Mouse (Mus musculus): ENCODE results near the gene Kcnab3.
"Not testable (repeated sequence)": the region's sequence is repeated elsewhere in the genome, so short reads cannot be mapped to it uniquely, and the experiment has no call there.

Kcnab3 gene

DNA sequence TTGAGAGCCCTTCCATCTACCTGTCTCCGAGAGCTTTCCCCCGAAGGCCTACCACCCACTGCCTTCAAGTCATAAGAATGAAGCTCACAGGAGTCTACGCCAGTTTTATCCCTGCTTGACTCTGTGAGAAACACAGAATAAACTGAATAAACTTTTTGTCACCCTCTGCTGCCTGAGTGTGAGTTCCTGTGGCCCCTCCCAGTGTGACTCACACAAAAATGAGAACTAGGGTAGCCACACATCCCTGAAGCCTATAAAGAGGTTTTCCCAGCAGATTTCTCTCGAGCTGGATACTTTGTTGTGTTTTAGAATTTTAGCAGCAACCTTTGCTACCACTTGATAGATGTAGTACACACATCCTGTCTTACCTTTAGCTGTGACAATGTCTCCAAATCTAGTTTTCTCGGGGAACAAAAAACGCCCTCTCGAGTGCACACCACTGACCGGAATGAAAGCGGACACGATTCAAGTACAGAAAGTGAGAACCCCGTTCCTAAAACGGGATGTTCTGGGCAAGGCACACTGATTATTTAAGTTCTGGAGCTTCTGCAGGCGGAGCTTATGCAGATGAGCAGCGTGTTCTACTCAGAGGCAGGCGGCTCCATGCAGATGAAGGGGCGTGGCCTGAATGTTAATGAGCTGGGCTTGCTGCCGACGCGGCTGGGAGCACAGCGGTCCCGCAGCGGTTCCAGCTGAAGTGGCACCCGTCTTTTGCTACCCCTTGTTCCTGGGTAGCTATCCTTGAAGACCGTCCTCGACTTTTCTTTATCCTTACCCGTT is at the start of gene Kcnab3:
Kcnab3 (plus strand) TSS at position 631 of the 780 bp plus-strand sequence.
- DNase-seq (ENCODE audit: extremely low spot score, low spot score), result peak; percentile 76

DNA sequence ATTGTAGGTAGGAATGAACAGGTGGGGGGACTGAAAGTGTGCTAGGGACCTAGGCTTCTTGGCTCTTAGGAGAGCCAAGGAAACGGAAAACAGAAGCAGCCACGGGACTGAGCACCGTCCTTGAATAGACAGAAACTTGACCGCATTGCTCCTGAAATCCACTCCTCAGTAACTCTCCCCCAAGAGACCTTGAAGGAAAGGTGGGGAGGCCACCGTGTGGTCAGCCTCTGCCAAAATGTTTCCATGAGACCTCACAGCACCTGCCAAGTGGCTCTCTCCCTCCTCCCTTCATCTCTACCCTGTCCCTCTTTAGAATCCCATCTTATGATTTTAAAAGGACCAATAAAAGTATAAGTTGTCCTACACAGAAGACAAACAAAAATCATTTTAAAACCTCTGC is 48.8 kb upstream of the Kcnab3 start:
- DNase-seq (ENCODE audit: extremely low spot score, low spot score), result no peak

DNA sequence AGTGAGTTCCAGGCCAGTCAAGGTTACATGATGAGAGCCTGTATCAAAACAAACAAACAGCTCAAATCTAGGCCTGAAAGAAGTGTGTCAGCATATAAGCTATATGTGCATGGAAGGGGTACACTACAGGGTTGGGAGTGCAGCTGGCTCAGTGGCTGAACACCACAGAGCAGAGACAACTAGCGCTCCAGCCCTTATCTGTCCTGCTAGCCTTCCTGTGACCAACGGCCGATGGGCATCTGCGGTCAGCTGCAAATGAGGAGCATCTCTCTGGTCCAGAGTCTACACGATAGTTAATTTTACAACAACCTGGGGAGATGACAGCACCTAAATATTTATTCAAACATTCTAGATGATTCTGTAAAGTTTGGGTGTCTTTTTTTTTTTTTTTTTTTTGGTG is 34.9 kb upstream of the Kcnab3 start:
- DNase-seq (ENCODE audit: extremely low spot score, low spot score), result no peak

DNA sequence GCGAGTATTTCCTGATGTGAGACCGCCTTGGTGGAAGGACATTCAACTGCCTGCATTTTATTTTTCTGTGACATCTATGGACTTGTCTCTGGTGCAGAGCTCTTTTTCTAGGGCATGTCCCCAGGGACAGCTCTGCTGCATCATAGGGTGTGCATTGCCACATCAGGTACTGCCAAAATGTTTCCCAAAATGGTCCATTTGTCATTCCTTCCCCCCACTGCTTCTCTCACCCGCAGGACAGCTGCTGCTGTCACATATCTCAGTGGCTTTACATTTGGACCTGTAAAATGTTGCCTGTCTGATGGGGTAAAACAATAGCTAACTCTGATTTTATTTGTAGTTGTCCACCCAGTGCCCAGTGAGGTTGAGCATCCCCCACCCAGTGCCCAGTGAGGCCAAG is 30.8 kb upstream of the Kcnab3 start:
- DNase-seq (ENCODE audit: extremely low spot score, low spot score), result no peak

DNA sequence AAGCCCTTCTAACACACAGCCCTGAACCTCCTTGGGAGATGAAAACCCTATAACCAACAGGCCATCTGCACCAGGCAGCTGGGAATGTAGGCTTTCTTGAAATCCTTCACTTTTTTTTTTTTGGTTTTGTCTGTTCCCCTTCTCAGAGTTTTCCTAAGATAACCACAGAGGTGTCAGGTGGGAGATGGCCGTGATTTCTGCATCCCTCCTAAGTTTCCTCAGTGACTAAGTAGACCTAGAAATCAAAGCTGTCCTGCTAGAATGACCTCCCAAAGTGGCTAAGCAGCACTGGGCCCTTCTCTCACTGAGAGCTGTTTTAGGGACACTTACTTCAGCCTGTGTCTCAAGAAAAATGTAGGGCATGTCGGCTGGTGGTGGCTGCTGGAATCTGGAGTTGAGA is 28.3 kb upstream of the Kcnab3 start:
- DNase-seq (ENCODE audit: extremely low spot score, low spot score), result no peak

DNA sequence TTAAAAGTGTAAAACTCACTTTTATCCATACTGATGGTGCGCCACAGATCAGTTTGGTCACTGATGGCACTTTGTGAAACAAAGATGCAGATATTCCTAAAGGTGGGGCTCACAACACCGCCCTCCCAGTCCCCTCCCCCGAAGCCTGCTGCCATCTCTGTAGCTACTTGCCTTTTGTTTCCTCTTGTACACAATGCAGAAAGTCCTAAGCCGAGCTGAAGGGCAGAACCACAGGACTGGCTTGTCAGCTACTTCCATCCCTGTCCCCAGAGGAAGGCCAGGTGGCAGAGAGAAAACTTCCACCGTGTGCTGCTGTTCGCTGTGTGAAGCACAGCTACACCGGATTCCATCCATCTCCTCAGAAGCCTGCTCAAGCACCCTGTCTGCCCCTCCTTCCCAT is 27.8 kb upstream of the Kcnab3 start:
- no peak for DNase-seq (ENCODE audit: extremely low spot score, low spot score)

DNA sequence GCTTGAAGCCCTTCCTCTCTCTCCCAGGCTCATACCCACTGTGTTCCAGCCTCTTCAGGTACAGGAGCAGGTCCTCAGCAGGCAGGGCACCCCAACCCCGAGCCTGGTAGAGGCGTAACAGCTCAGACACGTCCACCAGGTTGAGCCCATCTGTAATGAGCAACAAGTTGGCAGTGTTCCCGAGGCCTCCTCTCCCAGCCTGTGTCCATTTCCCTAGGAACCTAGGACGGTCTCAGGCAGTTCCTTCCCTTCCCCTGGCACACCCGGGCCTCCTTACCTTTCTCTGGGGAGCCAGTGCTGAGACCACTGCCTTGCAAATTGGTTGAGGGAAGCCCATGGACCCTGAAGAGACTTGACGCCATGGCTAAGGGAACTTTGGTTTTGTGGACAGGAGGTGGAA is 23.2 kb upstream of the Kcnab3 start:
- DNase-seq (ENCODE audit: extremely low spot score, low spot score), result no peak

DNA sequence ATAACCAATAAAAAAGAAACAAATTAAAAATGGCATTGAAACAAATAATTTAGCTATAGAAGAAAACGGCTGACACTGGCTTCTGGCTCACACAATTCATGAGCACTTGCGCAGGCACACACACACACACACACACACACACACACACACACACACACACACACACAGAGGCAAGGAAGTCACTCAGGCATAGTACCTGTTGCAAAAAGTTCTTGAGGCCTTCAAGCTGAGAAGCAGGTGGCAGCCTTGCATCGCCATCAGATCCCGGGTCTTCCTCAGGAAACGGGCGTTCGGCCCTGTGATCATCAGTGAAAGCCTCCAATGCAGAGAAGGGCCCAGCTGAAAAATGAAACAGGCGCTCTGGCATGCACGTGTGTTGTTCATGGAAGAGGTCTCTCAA is 20.8 kb upstream of the Kcnab3 start:
- DNase-seq (ENCODE audit: extremely low spot score, low spot score), result no peak

DNA sequence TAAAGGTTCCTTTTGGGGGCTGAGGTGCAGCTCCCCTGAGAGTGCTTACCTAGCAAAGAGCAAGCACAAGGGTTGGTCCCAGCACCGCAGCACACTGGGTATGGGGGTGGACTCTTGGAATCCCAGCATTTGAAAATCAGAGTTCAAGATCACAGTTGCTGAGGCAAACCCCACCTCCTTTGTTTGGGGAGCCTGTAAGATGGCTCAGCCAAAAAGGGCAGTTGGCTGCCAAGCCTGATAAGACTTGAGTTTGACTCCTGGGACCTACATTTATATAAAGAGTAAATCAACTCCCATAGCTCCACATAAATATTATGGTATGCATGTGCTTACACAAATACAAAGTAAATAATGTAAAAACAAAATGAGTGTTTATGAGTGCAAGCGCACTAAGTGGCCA is 20.0 kb upstream of the Kcnab3 start:
- no peak for DNase-seq (ENCODE audit: extremely low spot score, low spot score)

DNA sequence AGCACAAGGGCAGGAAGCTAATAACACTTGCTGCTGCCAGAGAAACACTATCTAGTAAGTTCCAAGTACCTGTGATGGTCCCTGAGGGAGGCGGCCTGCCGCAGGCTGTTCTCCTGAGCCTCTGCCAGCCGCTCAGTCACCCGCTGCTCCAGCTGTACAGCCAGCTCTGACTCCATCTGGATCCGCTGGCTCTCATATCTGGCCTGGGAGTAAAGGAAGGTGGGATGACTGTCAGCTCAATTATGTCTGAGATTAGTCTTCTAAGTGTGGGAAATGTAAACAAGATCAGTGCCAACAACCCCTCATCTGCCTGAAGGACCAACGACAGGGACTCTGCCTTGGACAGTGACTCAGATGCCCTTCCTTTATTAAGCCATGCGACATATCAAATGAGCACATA is 14.8 kb upstream of the Kcnab3 start:
- no peak for DNase-seq (ENCODE audit: extremely low spot score, low spot score)

DNA sequence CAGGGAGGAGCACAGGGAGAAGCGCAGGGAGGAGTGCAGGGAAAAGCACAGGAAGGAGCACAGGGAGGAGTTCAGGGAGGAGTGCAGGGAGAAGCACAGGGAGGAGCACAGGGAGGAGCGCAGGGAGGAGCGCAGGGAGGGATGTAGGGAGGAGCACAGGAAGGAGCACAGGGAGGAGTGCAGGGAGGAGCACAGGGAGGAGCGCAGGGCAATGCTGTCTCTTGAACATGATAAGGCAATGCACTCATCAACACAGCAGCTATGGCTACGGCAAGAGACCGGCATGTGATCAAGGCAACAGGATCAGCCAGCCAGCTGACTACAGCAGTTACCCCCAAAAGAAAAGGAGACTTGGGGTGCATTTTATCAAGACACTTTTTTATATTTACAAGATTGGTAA is 9.7 kb upstream of the Kcnab3 start:
- no peak for DNase-seq (ENCODE audit: extremely low spot score, low spot score)

DNA sequence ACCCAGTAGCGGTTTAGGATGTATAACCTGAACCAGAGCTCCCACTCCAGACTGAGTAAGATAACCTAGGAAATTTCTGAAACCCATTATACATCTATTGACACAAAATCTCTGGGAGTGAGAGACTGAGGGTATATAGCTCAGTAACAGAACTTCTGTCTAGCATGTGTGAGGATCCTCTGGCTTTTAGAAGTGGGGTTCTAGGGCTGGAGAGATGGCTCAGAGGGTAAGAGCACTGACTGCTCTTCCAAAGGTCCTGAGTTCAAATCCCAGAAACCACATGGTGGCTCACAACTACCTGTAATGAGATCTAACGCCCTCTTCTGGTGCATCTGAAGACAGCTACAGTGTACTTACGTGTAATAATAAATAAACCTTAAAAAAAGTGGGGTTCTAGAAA is 8.1 kb upstream of the Kcnab3 start:
- DNase-seq (ENCODE audit: extremely low spot score, low spot score), result not testable (repeated sequence)

DNA sequence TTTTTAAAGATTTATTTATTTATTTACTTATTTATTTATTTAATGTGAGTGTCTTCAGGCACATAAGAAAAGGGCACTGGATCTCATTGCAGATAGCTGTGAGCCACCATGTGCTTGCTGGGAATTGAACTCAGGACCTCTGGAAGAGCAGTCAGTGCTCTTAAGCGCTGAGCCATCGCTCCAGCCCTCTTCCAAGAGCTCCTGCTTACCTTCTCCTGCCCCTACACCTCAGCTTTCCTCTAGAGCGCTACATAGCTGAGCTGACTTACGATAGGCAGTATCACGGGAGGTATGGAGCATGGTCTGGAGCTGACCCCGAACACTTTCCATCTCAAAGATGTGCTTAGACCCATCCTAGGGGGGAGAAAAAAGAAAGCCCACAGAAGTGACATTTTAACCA is 4.5 kb upstream of the Kcnab3 start:
- no peak for DNase-seq (ENCODE audit: extremely low spot score, low spot score)

DNA sequence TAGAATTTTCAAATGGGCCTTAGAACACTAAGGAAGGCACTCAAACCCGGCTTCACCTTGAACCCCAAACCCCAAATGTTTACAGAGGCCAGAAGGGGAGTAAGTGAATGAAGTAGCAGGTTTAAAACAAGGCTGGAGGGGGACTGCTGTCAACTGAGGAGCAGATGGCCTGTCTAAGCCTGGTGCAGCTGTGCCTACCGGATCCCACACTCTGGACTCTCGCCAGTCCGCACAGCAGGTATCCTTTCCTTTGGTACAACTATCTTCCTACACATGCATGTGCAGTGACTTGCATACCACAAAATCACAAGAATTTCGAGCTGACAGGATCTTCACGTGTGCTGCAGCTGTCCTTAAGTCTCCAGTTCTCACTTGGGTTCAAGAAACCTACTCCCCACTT is 4.0 kb upstream of the Kcnab3 start:
- DNase-seq (ENCODE audit: extremely low spot score, low spot score), result no peak

DNA sequence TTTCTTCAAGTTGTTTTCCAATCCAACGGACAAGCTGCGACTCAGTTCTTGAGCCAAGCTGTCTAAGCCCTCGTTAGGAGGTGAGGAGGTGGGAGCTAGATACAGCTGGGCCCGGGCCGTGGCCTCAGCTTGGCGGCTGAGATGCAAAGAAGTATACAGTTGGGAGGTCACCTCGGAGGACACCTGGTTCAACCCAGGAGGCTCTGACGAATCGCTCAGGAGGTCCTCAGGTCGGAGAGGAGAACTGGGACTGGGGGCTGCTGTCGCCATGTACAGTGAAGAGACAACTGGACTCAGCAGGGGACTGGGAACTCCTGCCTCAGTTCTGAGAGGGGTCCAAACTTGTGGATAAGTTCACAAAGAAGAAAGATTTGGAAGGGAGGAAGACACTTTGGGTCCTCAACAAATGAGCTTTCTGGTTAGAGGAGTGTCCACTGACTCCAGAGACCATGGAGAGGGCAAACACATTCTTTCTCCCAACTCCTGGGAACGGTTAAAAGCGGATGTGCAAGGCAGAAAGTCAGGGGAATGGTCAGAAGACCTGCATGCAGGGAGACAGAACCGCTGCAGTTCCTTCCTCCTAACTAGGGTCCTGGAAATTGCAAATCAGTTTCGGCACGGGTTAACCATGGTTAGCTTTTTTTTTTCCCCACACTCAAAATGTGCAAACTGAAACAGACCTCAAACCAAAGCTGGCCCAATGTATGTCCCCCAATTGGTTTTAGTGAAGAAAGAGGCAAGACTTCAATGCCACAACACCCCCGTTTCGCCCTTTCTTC is 3.2 kb upstream of the Kcnab3 start:
- no peak for DNase-seq (ENCODE audit: extremely low spot score, low spot score)

DNA sequence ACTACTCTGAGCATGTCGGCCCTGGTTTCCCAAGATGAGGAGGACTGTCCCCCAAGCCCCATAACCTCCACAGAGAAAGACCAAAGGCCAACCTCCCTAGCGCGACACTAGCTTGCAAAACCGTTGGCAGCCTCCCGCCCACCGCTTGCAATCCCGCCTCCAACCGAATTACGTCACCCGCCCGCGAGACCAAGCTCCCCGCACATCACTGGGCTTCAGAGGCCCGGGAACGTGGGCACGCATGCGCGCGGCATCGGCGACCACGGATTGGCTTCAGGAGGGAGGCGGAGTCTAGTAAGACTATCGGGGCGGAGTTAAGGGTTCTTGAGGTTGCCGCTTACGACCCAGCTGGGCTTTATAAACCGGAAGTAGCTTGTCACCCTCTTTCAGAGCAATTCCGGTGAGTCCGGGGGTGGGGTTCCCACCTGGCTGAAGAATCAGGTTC is 2.4 kb upstream of the Kcnab3 start, which contains the start of the genes Cntrob and Trappc1:
Cntrob (minus strand) TSS at position 109 of the 445 bp plus-strand sequence.
Trappc1 (plus strand) TSS at position 314 of the 445 bp plus-strand sequence.
- DNase-seq (ENCODE audit: extremely low spot score, low spot score), result peak; percentile 98

DNA sequence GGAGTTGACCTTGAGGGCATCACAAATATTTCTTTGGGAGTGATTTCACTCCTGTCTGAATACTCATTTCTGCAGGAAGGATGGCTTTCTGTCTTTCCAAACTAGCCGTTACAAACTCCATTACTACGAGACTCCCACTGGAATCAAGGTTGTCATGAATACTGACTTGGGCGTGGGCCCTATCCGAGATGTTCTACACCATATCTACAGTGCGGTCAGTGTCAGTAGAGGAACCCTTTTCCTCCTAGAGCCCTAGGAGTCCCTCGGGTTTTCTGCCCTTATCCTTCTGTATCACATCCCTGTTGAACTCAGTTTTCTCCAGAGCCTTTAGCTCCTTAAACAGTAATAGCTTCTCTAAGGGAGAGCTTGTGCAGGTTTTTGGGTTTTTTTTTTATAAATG is 1.3 kb upstream of the Kcnab3 start:
- no peak for DNase-seq (ENCODE audit: extremely low spot score, low spot score)

DNA sequence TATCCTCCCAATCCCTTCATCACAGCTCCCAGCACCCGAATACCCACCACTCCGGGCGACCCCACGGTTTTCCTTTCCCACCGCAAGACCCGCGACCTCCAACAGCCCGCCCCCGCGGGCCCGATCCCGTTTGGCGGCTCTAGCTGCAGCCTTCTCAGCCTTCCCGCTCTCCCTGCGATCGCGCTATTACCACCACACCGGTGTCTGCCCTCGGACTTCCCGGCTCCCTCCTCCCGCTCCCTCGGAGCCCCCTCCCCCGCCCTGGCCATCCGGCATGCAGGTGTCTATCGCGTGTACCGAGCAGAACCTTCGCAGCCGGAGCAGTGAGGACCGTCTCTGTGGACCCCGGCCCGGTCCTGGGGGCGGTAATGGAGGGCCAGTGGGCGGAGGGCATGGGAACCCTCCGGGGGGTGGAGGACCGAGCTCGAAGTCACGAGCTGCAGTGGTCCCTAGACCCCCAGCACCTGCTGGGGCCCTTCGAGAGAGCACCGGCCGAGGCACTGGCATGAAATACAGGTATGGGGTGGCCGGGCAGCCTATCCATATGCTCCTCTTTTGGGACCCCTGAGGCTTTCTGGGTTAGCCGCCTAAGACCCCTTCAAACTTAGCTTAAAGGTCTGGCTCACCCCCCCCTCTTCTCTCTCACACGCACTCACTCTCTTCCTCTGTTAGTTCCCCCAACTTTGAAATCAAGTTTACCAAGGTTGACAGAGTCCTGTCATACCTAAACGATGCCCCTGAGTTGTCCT is 524 bp downstream of the Kcnab3 start:
- no peak for DNase-seq (ENCODE audit: extremely low spot score, low spot score)

DNA sequence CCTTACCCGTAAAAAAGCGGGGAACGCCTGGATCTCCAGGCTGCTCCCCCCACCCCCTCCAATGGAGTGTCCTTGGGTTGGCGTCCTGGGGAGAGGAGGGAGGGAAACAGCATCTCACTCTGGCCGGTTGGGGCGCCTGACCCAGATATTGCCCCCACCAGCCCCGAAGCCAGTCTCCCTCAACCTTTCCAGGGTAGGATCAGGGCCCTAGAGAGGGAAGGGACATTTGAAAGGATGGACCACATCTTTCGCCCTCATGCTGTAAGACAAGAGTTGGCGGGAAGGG is 1.0 kb downstream of the Kcnab3 start:
- no peak for DNase-seq (ENCODE audit: extremely low spot score, low spot score)

DNA sequence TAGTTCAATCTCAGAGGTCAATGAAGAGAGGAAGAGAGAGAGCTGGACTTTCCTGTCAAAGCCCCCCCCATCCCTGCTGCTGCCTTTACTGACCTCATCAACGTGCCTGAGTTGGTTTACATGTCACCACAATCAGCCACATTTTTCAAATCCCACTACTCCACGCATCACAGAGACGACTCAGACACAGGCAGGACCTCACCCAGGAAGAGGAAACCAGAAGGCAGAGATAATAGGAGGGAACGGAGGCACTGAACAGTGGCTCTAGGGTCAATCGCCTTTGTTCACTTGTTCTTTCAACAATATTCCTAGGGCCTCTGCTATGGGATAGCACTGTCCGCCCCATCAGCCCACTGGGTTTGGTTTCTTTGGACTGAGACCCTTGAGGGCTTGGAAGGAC is 1.6 kb downstream of the Kcnab3 start:
- no peak for DNase-seq (ENCODE audit: extremely low spot score, low spot score)

DNA sequence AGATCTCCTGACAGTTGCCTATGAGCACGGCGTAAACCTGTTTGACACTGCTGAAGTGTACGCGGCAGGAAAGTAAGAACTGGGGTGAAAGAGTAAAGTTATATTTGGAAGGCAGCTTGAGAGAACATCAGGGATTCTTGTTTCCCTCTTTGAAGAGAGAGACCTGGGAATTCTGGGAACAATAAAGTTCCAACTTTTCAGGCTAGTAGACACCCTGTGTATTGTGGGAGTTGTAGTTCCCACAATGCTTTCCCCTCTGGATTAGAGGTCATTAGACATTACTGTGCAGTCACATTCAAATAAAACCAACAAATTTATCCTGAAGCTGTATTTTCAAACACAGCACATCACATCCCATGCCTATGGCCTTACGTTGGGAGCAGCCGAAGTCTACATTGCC is 2.5 kb downstream of the Kcnab3 start:
- DNase-seq (ENCODE audit: extremely low spot score, low spot score), result no peak

DNA sequence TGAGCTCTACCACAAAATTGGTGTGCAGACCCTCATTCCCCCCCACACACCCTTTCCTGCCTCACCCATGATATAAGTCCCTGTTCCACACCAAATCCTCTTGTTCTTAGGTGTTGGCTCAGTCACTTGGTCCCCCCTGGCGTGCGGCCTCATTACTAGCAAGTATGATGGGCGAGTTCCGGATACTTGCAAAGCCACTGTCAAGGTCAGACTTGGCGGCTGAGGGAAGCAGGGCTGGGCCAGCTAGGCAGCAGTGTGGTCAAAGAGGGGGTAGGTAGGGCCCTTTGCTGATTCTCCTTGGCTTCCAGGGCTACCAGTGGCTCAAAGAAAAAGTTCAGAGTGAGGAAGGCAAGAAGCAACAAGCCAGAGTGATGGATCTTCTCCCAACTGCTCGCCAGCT is 5.1 kb downstream of the Kcnab3 start:
- DNase-seq (ENCODE audit: extremely low spot score, low spot score), result no peak
